ENCODE assay signal across 12 mouse cellular contexts in genomic region chr14:30584497-30585251, GRCm38 (mm10). TPM values are rescaled to one million over a fixed set of nuclear protein-coding genes. Genes with fewer than 3 reads are reported as not detected.
DNase-seq lines count a peak whose midpoint lies in the region; ATAC-seq and TF ChIP-seq lines count a peak whose summit lies in the region.
"Had no signal": no experiment of that assay in that cellular context is flagged by ENCODE, and none has a peak within 500 bp of the region (broad histone marks: within the 10 kb centered on the region; RNA-seq: fewer than 3 reads in every experiment).

No protein-coding gene starts in this region.

- H3K9me3 ChIP-seq in heart, embryonic 10.5 days, result no peaks in the 10 kb centered on the region
- no peaks in the 10 kb centered on the region for H3K9me3 ChIP-seq in lung, embryonic 15.5 days
- H3K9me3 ChIP-seq in liver, postnatal 0 days (ENCODE audit: low read length), result no peaks in the 10 kb centered on the region
- H3K9me3 ChIP-seq: liver, embryonic 15.5 days had no signal

- TF ChIP-seq CTCF in liver, postnatal 0 days (IDR thresholded peaks at IDR 0.05; ENCODE audit: low read depth), result no peak

- ATAC-seq in lung, embryonic 15.5 days (ENCODE audit: borderline replicate concordance, extremely low read depth, low FRiP score, low TSS enrichment), result 0 out of 2 replicates have a peak, but pooled peaks have one; percentile 8
- peak; percentile 29 for ATAC-seq in activated CD4-positive, CD25-positive, alpha-beta regulatory T cell, adult 4 months
- no peak for ATAC-seq in liver, postnatal 0 days

- WGBS in heart, embryonic 10.5 days, result 27% methylated on average over 19 of the region's 19 CpGs
- 19% methylated on average over 19 of the region's 19 CpGs for WGBS in lung, embryonic 15.5 days
- WGBS in liver, postnatal 0 days (ENCODE audit: insufficient replicate concordance), result 40% methylated on average over 19 of the region's 19 CpGs

- no peak overlapping the region for H3K9ac ChIP-seq in lung, embryonic 15.5 days
- H3K9ac ChIP-seq in liver, postnatal 0 days (replicated peaks), result peak overlapping the region; percentile 21; the same call in 1 of the 2 replicates
- H3K9ac ChIP-seq: liver, embryonic 15.5 days had no signal

- peak overlapping the region; percentile 84 for H3K27ac ChIP-seq in heart, embryonic 10.5 days
- H3K27ac ChIP-seq in lung, embryonic 15.5 days, result no peak overlapping the region
- no peak overlapping the region for H3K27ac ChIP-seq in liver, postnatal 0 days (ENCODE audit: low read depth)
- H3K27ac ChIP-seq: layer of hippocampus, adult 2 months; liver, embryonic 15.5 days had no signal

- peak overlapping the region; percentile 20; the same call in 1 of the 2 replicates for H3K4me2 ChIP-seq in lung, embryonic 15.5 days
- no peak overlapping the region for H3K4me2 ChIP-seq in liver, postnatal 0 days (ENCODE audit: low read depth, low read length)
- H3K4me2 ChIP-seq: liver, embryonic 15.5 days had no signal

- peaks cover 4% of the 10 kb centered on the region; the same call in 1 of the 2 replicates for H3K27me3 ChIP-seq in heart, embryonic 10.5 days (ENCODE audit: insufficient read depth, poor library complexity, severe bottlenecking)
- no peaks in the 10 kb centered on the region for H3K27me3 ChIP-seq in lung, embryonic 15.5 days
- H3K27me3 ChIP-seq in liver, postnatal 0 days (ENCODE audit: insufficient read depth, low read length), result no peaks in the 10 kb centered on the region
- H3K27me3 ChIP-seq: liver, embryonic 15.5 days had no signal

- peak overlapping the region; percentile 22; the same call in 1 of the 2 replicates for H3K4me3 ChIP-seq in heart, embryonic 10.5 days
- no peak overlapping the region for H3K4me3 ChIP-seq in lung, embryonic 15.5 days
- no peak overlapping the region for H3K4me3 ChIP-seq in liver, postnatal 0 days (ENCODE audit: low read depth, low read length)
- H3K4me3 ChIP-seq: layer of hippocampus, adult 2 months; liver, embryonic 15.5 days had no signal

- no peaks in the 10 kb centered on the region for H3K36me3 ChIP-seq in heart, embryonic 10.5 days
- H3K36me3 ChIP-seq in lung, embryonic 15.5 days, result no peaks in the 10 kb centered on the region
- no peaks in the 10 kb centered on the region for H3K36me3 ChIP-seq in liver, postnatal 0 days (replicated peaks; ENCODE audit: insufficient read depth, low read length)
- H3K36me3 ChIP-seq: liver, embryonic 15.5 days had no signal

- peaks cover 31% of the 10 kb centered on the region for H3K4me1 ChIP-seq in heart, embryonic 10.5 days
- H3K4me1 ChIP-seq in lung, embryonic 15.5 days, result peaks cover 36% of the 10 kb centered on the region
- H3K4me1 ChIP-seq in liver, postnatal 0 days (ENCODE audit: insufficient read depth), result peaks cover 5% of the 10 kb centered on the region

- TF ChIP-seq EP300 in liver, postnatal 0 days (IDR thresholded peaks at IDR 0.05; ENCODE audit: low read depth), result no peak

- DNase-seq in heart, embryonic 10.5 days (ENCODE audit: low spot score), result peak; percentile 82
- no peak for DNase-seq in heart, adult 9 months (ENCODE audit: low spot score in 2 of 2)
- no peak for DNase-seq in lung, adult 18-20 months
- DNase-seq in liver, postnatal 0 days, result no peak
- DNase-seq in MN1 (ENCODE audit: low spot score), result no peak
- DNase-seq in kidney, postnatal 4 days, result no peak
- DNase-seq: adrenal gland, postnatal 25 days; cerebellum, postnatal 14 days had no signal

RNA-seq across cellular contexts. Expression of gene Tkt, which starts 36.5 kb away (rescaled TPM):
- 122 and 199 TPM in 2 replicates for polyA plus RNA-seq in heart, embryonic 10.5 days (2016; fragmentation: Nextera tagmentation; extraction: Ambion mirVana)
- polyA plus RNA-seq in lung, embryonic 15.5 days (2015; fragmentation: Nextera tagmentation; extraction: Ambion mirVana), result 281 and 289 TPM in 2 replicates
- polyA plus RNA-seq in activated CD4-positive, CD25-positive, alpha-beta regulatory T cell, adult 4 months (2017; shearing (Covaris generic)), result 100 to 1,000 TPM; 180 to 266 TPM
- polyA plus RNA-seq in liver, postnatal 0 days (2015; fragmentation: Nextera tagmentation; extraction: Ambion mirVana), result 96.6 and 110 TPM in 2 replicates

RNA-seq across cellular contexts. Expression of gene Prkcd, which starts 41.3 kb away (rescaled TPM):
- polyA plus RNA-seq in heart, embryonic 10.5 days (2016; fragmentation: Nextera tagmentation; extraction: Ambion mirVana), result 32.4 and 37.3 TPM in 2 replicates
- 57.9 and 61.7 TPM in 2 replicates for polyA plus RNA-seq in lung, embryonic 15.5 days (2015; fragmentation: Nextera tagmentation; extraction: Ambion mirVana)
- polyA plus RNA-seq in activated CD4-positive, CD25-positive, alpha-beta regulatory T cell, adult 4 months (2017; shearing (Covaris generic)), result 10 to 100 TPM; 29.4 to 30.1 TPM
- 16.7 and 17.8 TPM in 2 replicates for polyA plus RNA-seq in liver, postnatal 0 days (2015; fragmentation: Nextera tagmentation; extraction: Ambion mirVana)
